Mouse (Mus musculus) C2C12 (cell line): ENCODE data around the gene Mrps18b.
"Not testable (repeated sequence)": the region's sequence is repeated elsewhere in the genome, so short reads cannot be mapped to it uniquely, and the experiment has no call there.

Experiments used
- CEBPB ChIP-seq: IDR thresholded peaks from one replicate; pipeline ENCODE4 v1.6.1; 2011; ENCODE audit warnings: low read depth, mild to moderate bottlenecking, control low read depth, moderate library complexity
- CTCF ChIP-seq: IDR thresholded peaks from one replicate; pipeline ENCODE4 v1.5.1; 2011; ENCODE audit not compliant: control insufficient read depth, insufficient read depth, insufficient read length
- MAX ChIP-seq: IDR thresholded peaks from one replicate; pipeline ENCODE4 v1.6.1; 2011; ENCODE audit warnings: mild to moderate bottlenecking, control low read depth
- MYOD1 ChIP-seq: IDR thresholded peaks from one replicate; pipeline ENCODE4 v1.6.1; 2011; ENCODE audit warnings: low read depth; ENCODE audit not compliant: control insufficient read depth, insufficient read length
- MYOG ChIP-seq: IDR thresholded peaks from one replicate; pipeline ENCODE4 v1.6.1; 2011; ENCODE audit not compliant: control insufficient read depth, insufficient read length; ENCODE audit errors: extremely low read depth

DNA sequence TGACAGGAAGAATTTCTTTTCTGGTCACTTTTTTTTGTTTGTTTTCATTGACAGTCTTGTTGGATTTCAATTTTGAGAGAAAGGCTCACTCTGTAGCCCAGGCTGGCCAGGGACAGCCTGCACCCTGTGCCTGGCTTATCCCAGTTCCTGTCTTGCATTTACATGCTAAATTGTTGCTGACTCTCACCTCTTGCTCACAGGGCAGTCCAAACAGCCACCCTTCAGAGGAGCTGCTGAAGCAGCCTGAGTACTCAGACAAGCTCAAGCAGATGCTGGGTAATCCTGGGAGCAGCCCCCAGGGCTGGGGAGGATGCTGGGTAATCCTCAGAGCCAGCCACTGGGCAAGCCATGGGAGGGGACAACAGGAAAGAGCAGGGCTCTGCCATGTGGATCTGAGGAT, 34.8 kb upstream of the Mrps18b start:
- TF ChIP-seq CTCF, MYOG, MAX, CEBPB, MYOD1: not testable (repeated sequence)
